Mouse (Mus musculus): ENCODE measurements around the gene Fcer1g.

- TF ChIP-seq CTCF (IDR thresholded peaks at IDR 0.05; ENCODE audit: extremely low read depth, insufficient read length, insufficient replicate concordance, low read depth, low read length) (no peak), POLR2A (IDR thresholded peaks at IDR 0.05; ENCODE audit: low read depth, low read length) (no peak)
Measured at GRCm38 (mm10) chr1:171239992-171240744, 6.0 kb upstream of the Fcer1g start.
